Mouse (Mus musculus) monocyte, adult 2 months (primary cell): Measurements from ENCODE around the gene Tmem245.

Experiments used
- DNase-seq, 2 experiments: peaks; one replicate each; pipeline ENCODE4 v3.0.0; 2022; ENCODE audit warnings: low spot score in 2 of 2, low read depth in 1 of 2

Tmem245 gene

DNA sequence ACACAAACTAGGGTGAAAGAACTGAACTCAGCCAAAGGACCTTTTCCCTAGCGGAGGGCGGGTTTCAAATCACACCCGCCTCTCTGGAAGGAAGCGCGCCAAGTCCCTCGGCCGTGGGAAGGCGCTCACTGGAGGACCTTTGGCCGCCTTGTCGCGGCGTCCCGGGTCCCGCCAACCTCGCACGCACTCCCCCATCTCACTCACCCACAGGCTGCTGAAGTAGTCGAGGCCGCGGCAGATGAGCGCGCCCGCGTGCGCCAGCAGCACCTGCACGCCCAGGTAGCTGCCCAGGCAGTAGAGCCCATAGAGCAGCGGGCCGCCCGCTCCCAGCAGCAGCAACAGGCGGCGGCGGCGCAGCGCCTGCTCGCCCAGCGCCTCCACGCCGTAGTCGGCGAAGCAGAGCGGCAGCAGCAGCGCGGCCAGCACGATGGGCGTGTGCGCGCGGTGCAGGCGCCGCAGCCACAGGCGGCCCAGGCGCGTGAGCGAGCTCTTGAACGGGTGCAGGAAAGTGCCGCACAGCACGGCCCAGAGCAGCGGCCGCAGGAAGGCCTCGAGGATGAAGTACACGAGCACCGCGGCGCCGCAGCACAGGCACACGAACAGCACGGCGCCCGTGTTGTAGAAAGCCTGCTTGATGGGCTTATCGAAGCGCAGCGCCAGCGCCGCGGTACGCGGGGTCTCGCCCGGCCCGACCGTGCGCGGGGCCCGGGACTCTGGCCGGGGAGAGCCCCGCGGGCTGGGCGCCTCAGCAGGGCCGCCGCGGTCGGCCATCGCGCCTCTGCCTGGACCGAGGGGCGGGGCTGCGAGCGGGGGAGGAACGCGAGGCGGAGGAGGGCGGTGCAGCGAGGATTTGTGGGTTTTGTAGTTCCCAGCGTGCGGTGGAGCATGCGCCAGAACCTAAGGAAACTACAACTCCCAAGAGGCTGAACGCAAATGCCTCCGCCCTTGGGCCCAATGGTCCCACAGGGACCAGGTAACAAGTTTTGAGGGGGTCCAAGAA is at the start of gene Tmem245:
TSS of gene Tmem245 (minus strand) at position 797 of the 1,000 bp plus-strand sequence.
- peak; percentile 69 to 83 for DNase-seq

DNA sequence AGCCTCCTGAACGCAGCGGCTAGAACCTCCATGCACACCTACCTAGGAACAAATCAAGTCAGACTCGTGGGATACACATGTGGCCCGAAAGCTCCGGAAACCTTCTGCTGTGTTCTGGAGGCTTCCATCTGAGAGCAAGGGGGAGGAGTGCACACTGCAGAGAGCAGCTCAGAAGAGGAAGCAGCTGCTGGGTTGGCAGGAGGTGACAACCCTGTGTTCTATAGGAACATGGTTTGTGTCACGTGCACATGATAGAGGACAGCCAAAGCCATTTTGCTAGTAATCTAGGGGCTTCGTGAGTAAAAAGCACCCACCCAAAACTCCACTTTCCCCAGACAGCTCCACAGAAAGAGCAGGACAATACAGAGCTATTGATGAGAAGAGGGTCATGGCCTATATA is 46.1 kb upstream of the Tmem245 start:
- DNase-seq: no peak

DNA sequence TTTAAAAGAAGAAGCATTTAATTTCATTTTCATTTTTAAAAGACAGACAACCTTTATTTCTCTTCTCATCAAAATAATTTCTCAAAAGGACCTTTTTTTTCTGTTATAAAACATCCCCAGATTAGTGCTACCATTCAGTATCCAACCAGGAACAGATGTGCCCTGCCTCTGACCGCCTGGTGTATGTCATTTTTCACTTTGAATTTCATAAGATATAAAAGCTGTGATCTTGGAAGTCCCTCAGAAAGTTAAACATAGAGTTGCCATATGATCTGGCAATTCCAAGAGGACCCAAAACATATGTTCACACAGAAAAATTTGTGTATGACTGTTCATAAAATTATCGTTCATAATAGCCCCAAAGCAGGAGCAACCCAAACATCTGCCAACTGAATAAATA is 44.7 kb upstream of the Tmem245 start:
- no peak for DNase-seq

DNA sequence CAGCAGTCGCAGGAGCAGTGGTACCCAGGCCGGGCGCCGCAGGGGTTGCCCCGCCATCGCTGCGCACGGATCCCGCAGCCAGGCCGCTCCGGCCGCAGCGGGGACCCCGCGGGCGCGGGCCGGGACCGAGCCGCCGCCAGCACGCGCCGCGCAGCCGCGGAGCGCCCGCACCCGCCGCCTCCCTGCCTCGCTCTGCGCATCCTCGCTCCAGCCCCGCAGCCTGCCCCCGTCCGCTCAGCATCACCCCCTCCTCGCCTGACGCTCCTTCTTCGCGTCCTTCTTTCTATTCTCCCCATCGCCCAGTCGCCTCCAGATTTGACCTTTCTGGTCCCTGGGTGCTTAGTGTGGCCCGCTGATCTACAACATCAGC is 43.0 kb upstream of the Tmem245 start, which contains the start of gene Frrs1l:
TSS of gene Frrs1l (minus strand) at position 177 of the 370 bp plus-strand sequence.
- DNase-seq: no peak

DNA sequence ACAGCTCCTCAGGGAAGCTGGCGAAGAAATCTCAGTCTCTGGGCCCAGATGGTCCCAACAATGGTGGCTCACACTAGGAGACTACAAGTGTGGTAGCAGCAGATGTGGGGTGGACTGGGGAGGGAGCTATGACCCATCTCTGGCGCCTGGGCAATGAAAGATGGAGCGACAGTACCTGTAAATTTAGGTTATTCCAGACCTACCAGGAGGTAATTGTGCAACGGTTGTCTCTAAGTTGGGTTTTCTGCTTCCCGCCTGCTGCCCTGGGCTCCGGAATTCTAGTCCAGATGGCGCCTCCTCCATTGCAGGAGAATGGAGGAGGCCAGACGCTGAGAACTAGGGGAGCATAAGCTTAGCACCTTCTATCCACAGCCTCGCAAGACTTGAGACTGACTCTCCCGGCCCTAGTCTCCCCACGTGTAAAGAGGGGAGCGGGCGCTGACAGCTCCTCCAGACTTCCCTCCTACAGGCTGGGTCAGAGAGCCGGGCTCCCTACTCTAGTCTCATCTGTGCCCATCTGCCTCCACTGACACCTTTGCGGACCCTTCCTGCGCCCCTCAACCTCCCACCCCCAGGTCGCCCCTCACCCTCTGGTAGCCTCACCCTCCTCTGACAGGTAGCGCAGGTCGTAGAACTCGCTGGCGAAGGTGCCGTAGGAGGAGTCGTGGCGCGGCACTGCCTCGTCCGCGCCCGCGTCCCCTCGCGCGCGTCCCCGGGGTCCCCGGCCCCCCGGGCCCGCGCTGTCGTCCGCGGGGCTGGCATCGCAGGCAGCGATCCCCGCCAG is 42.4 kb upstream of the Tmem245 start:
- DNase-seq: no peak

DNA sequence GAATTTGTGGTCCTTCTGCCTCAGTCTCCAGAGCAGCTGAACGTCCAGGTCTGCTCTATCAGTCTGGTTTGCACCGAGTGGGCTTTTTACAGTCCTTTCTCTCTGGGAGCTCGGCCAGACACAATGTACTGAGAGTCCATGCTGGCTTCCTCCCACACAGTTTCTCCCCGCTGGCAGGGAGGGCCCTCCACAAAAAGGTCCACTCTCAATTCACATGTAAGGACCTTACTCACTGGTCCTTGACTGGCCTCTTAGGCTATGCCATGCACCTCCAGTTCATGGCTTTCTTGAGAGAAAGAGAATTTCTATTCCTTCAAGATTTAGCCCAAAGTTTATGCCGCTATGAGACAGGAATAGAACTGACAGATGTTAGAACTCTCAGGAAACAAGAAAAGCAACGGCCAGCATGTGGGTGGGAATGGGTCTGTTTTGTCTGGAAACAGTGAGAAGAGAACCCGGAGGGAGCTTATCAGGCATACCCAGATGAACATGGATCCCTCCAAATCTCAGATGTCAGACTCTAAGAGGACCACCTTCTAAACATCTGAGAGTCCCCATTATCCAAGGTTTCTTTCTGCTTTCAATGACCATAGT is 18.4 kb upstream of the Tmem245 start:
- DNase-seq: no peak

DNA sequence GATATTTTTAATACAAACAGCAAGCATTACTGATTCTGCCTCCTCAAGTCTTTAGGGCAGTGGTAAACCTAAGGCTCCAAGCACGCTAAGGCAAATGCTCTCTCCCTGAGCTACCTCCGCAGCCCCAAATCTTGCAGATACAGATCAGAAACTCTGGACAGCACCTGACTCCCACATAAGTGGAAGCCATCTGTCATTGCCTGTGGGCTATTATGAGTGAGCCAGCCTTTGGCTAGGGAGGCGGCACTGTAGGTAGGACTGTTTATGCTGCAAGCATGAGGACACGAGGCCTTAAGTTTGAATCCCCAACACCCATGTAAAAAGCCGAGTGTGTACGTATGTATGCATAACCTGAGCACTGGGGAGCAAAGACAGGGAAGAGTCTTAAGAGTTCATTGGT is 16.4 kb upstream of the Tmem245 start:
- no peak for DNase-seq

DNA sequence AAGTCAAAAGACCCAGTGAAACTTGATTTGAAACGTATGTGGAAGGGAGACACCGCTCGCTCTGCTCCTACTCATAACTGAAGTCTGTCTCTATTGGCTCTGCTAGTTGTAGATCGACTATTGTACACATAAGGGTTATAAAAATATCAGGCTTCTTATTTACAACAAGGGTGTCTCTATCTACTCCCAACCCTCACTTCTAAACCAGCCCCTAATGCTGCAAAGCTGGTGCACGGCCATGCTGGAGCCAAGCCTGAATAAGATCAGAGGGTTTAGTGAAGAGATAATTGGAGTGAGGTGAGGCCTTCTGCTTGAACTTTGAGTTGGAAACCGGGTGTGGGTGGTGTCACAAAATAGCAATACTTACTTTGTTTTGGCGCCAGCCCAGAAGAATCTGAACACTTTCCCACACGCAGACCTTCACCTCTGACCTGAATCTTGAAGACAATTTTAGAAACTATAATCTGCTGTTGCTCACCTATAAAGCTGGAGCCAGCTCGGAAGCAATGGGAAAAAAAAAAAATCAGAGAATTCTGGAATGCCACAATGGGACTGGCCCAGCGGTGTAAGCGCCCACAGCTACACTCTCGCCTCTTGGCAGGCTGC is 14.2 kb upstream of the Tmem245 start:
- DNase-seq: no peak

DNA sequence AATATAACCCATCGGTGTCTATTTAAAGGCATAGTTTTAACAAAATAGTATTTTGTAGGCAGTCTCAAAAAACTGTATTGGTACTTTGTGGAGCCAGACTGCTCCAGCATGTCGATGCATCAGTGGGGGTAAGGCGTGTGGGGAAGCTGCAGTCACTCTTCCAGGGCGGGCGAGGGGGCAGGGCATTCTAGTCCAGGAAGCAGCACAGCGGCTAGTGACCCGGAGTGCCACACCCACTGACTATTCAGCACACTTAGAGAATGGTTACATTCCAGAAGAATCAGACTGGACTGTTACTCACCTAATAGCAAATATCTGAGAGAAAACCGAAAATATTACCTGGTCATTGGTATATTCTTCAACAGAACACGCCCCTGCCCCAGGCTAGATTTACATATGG is 10.3 kb upstream of the Tmem245 start:
- DNase-seq: no peak

DNA sequence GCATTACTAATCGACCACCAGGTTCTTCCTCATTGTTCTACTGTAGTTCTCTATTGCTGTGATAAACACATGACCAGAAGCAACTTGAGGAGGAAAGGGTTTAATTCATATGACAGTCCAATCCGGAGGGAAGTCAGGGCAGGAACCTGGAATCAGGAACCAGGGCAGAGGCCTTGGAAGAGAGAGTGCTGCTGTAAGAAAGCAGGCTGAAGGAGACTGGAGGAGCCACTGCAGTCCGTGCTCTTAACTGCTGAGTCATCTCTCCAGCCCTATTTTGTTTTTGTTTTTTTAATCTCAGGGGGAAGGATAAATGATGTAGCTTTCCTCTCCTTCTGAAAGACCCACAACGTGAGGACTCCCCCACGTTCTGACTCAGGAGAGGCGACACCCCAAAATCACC is 6.0 kb upstream of the Tmem245 start:
- no peak for DNase-seq

DNA sequence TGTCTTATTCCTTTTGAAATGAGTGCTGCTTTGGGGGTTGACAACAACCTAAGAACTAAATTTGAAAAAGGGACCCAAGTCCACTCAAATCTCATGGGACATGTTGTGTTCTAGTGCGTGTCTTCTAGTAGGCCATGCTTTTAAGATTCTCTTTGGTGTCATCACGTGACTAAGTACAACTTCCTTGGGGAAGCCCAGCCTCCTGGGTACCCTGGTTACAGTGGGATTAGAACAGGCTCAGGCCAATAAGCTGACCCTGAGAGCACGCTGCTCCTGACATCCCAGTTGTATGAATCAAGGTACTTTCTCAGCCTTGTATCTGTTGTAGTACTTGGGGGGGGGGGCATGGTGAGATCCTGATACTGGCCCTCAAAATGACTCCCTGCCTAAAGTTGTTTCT is 4.5 kb upstream of the Tmem245 start:
- DNase-seq: no peak

DNA sequence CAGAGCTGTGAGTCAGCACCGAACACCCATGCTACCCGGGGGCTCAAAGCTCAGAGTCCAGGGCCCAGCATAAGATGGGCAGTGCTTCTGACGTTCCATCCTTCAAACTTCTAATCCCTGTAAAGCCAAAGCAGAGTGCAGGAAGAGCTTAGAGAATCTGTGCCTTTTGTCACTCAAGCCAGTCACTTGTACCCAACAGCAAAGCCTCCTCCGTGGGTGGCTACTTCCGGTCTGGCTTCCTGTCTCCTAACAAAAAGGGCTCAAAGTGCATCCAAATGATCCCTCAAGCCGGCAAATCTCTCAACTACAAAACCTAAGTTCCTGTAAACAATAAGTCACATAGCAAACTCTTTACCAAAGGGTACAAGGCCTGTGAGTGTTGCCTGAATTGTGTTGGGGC is 2.3 kb upstream of the Tmem245 start:
- DNase-seq: no peak

DNA sequence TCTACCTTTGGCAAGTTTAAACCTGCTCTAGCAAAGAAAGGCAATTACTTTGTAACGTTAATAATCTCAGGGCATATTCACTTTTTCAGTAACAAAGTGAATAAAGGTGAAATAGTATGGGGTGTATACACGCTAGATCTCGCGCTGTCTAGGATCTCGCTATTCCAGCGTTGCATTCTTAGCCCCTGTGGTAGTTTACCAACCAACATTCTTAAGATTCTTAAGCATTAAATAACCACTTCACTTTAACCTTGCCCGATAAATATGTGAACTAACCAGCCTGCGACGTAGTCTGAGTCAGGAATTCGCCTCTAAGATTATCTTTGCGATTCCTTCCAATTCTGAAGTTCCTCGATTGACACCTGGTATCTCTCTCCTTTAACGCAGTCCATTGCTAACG is 1.1 kb downstream of the Tmem245 start:
- no peak for DNase-seq

DNA sequence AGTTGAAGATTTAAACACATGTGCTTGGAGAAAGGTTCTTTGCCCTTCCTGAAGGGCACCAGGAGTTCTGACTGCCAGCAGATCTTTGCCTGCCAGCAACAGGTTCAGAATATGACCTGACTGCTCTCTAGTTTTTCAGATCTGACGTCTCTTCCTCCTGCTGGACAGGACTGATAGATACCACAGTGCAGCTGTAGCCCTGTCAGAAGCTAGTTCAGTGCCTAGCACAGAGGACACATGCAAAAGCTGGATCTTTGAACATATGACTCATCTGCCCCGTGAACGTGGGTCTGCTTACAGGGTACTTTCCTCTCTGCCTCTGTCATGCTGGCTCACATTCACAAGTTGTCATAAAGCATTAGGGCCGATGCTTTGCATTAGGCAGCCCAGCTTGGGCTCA is 3.0 kb downstream of the Tmem245 start:
- DNase-seq: no peak

DNA sequence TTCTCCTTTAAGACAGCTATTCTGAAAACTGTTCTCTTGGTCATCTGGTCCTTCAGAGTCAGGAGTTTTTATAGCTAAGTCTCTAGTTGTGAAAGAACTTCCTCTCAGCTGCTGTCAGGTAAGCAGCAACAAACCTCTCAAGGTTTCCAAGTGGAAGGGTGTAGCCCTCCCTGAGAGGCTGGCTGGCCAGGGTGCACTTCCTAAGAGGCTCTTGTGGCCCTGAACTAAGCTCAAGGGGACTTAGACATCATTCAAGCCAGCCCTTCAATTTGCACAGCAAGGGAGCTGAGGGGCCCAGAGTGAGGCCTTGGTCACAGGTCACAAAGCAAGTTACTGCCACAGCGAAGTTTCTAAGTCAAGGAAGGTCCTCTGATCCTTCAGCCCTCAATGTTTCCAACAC is 4.0 kb downstream of the Tmem245 start:
- DNase-seq: no peak

DNA sequence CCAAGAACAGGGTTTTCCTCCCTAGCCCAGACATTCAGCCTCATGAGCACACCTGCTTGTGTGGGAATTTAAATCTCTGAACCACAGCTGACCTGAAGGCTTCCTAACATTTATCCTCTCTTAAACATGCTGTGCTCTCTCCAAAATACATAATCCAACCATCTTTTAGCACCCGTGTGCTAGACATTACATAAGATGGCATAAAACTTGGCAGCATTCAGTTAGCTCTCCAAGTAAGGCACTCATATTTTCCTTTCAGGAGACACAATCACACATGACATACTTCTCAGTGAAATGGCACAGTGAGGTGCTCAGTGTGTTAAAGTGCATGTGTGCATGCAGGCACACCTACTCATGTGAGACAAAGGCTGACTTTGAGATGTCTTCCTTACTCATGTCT is 4.7 kb downstream of the Tmem245 start:
- no peak for DNase-seq

DNA sequence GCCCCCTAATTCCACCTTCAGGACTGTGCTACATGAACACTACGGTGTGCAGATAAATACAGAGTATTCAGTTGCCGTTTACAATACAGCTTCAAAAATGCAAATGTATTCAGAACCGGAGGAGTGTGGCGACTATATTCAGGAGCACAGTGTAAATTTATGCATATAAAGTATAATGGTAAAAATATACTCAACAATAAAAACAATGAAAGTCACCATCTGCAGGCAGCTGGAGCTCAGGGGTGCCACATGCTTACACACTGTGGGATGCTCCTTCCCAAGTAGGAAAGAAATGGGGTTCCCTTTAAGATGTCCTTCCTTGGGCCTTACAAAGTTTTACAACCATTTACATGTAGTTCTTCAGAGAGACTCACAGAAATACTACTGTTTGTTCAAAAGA is 5.8 kb downstream of the Tmem245 start:
- DNase-seq: no peak

DNA sequence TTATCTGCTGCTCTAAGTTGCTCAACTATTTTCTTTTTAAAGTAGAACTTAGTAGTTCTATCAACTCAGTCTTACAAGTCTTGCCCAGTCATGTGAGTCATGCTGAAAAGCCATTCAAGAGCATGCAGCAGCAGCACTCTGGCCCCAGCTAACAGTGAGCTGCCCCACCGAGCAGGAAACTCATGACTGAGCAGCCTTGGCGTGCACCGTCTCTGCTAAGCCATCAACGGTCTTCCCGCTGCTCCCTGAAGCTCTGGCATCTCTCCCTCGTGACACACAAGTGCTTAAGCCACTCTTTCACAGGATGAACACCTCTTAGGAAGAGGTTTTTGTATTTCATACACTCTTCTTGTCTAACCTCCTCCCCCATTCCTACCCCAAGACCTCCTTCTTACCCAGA is 10.1 kb downstream of the Tmem245 start:
- DNase-seq: no peak

DNA sequence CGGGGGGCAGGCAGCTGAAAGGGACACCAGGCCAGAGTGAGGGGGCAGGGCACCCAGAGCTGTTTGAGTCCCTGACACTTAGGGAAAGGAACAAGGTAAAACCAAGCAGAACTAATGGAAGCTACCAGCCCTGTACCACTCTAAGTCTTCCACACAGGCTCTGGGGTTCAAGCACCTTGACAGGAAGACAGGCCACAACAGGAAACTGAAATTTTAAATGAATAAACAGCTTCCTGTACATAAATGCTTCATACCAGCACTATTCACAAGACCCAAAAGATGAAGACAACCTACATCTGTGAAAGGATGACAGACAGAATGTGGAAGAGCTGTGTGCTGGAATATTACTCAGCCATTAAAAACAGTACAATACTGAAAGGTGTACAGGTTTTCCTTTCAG is 11.9 kb downstream of the Tmem245 start:
- DNase-seq: no peak

DNA sequence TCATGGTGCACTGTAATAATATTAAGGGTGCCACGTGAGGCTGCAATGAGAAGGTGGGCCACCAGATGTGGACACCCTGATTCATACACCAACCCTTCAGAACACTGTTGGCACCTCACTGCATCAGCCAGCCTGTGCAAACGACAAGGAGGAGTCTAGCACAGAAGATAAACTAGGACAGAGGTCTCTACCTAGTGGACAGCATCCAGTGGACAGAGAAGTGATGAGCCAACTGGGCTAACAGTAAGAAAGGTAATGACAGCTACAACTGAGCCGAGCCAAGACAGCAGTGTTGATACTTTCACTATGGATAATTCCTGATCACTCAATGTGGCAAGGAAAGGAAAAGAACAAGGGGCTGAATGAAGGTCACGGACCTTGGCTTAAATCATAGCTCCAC is 14.1 kb downstream of the Tmem245 start:
- no peak for DNase-seq

DNA sequence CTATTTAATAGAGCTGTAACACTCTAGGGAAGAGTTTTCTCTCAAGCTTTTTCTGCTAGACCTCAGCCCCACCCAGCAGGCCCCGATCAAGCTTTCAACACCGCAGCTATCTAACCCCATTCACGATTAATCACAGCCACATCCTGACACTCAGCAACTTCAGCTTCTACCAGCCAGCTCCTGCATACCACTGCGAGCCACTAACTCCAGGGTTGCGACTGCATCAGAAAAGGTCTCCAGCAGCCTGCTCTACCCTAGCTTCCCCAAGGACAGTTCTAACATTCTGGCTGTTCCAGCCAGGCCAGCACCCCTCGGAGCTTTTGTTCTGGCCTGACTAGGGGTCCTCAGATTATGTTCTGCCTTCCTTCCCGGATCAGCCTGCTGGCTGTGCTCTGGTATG is 15.1 kb downstream of the Tmem245 start:
- DNase-seq: no peak
